Mouse (Mus musculus) CD4-positive, CD25-positive, alpha-beta regulatory T cell, adult 4 months (primary cell): ENCODE measurements around the gene Fam78b. TPM values are rescaled to one million over a fixed set of nuclear protein-coding genes. Genes with fewer than 3 reads are reported as not detected.

Experiments used
- ATAC-seq: one replicate; pipeline ENCODE4 v1.8.0; 2017
- polyA plus RNA-seq, 2 experiments: library from polyadenylated mRNA; unstranded; fragments of 100-300 nt; shearing (Covaris generic); gene quantifications; one replicate each; pipeline ENCODE4 v1.2.1; 2017

Fam78b gene
- polyA plus RNA-seq = under 1 TPM in 1 of 2 experiments, not detected in 1; 0.08 TPM

DNA sequence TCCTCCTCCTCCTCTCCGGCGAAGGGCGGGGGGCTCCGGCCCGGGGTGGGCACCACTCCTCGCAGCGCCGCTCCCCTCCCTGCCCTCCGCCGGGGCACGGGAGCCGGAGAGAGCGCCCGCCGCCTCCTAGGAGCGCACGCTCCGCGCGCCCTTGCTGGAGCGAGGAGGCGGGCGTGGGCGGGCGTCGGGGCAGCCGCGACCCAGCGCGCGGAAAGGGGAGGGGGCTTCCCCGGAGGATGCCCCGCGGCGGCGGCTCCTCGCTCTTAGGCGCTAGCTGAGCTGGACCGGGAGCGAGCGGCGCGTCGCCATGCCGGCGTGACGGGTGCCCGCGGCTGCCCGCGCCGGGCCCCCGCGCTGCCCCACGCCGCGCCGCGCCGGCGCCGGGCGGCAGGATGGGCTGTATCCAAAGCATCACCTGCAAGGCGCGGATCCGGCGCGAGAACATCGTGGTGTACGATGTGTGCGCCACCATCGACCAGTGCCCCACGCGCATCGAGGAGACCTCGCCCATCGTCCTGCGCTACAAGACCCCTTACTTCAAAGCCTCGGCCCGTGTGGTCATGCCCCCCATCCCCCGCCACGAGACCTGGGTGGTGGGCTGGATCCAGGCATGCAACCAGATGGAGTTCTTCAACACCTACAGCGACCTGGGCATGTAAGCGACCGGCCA, at the start of gene Fam78b:
Gene Fam78b (plus strand): TSS at position 244 of the 670 bp plus-strand sequence.
- ATAC-seq = no peak

DNA sequence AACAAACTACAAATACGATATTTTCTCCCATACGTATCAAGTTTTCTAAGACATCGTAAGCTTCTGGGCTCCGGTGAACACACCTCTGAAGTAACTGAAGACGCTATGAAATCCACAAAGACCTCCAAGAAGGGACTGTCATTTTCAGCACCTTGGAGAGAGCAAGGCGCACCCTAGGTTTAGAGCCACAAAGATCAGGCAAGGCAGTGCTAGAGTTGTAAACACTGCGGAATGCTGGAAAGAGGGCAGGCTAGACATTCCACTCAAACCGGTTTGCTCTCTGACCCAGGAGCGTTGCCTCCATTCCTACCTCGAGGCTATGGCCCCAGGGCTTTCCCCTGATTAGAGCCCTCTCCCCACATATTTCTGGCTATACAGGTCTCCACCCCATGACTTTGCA, 36.7 kb upstream of the Fam78b start:
- no peak for ATAC-seq

DNA sequence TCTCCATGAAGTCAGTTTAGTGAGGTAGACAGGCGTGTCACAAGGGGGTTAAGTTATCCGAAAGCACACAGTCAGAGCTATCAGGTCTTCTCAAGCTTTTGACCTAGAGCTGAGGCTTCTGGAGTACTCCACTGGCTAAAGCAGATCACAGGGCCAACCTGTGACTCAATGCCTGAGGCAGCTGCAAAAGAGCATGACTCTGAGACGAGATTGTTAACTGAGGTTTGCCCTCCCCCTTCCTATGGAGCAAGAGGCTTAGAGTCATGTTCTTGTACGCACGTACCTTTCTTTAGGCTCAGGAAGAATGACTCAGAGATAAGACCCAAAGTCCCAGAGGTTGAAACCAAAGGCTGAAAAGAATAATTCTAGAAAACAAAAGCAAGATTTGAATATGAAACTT, 32.9 kb upstream of the Fam78b start:
- no peak for ATAC-seq

DNA sequence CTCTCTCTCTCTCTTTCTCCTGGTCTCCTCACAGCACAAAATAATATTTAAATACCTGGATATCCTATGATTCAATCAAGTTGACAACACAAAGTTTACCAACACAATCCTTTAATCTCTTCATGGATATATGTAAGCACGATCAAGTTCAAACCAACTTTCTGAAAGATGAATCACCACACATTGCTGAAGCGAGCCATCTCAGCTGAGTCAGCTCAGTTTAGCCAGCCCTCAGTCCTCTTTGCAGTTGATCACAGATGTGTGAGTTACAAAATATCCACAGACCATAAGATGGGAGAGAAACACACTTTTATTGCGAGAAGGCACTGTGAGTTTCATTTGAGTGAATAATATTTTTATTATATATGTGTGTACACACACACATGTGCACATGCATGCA, 27.5 kb upstream of the Fam78b start:
- no peak for ATAC-seq

DNA sequence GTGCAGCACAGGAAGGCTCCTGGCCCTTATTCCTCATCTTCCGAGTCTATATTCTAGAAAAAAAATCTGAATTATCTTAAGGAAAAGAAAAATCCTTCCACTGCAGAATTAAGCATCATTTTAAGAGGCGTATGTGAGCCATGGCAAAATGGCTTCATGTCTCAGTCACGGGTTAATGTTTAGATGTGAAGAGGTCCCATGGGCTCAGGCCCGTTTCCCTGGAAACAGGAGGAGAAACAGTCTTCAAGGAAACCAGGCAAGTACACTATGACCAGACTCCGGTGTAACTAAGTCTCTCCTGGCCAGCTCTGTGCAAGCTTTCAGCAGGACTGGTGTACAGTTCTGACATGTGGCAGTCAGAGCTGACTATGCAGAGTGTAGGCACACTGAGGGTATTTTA, 22.6 kb upstream of the Fam78b start:
- ATAC-seq = no peak

DNA sequence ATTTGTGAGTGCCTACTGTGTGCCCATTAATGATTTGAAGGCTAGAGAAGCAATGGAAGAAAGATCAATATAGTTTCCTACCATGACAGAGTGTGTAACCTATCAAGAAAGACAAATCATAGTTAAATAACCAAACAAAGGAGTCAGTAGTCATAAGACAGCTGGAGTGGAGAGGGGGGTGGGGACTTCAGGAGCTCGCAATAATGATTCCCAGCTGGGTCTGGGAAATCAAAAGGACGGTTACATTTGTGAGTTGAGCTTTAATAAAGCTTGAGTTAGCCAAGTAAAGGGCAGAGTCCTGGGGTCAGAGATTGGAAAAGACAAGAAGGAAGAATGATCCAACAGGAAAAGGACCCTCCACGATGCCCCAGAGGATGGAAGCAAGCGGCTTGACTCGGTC, 7.0 kb upstream of the Fam78b start:
- no peak for ATAC-seq

DNA sequence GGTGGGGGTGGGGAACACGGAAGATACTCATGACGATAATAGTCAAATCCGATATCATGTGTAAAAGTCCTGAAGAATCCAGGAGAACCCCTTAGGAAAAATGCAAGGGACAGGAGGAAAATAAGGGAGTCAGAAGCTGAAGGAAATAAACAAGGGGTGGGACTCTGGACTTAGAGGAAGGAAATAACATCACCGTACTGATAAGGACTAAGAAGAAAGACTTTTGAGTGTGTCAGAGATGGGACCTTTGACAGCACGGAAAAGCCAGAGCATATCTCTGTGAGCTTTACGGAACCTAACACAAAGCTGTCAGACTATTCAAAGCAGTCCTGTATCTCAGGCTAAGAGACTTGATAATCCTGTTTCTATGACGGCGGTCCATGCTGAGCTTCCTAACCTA, 5.0 kb upstream of the Fam78b start:
- no peak for ATAC-seq

DNA sequence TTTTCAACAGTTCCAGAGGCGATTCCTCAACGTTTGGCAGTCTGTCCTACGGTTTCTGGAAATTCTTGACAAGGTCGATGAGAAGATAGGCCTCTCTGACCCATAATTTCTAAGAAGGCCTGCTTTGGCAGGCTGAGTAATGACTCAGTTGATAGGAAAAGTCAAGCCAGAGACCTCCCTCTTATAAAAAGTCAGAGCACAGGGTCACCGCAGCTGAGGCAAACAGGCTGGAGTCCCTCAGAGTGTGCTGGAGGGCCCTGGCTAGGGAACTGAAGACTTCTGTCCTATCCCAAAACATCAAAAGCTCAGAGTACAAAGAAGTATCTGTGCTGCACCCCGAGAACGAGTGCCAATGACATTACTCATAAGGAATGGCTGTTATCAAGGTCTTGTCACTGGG, 4.4 kb upstream of the Fam78b start:
- no peak for ATAC-seq

DNA sequence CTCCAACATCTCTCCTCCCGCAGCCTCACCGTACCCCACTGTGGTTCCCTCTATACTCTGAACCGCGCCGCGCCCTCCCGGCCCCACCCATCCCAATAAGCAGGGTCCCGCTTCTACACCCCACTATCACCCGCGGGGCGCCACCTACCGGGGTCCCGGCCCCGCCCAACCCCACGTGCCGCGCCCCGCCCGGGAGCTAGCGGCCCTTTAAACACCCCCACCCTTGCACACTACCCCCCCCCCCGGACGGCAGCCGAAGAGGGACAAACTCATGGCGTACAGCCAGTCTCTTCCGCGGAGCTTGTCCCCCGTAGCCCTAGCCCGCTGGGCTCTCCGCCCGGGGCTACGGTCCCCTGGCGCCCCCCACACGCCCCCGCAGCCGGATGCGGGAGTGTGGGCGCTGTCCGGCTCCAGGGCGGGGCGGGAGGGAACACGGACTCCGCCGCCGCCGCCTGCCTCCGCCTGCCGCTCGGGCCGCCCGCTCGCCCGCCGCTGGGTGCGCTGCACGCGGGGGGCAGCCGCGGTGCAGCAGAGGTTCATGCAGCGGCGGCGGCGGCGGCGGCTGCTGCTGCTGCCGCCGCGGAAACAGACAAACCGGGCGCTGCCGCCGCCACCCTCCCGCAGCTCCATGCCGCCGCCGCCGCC, 566 bp upstream of the Fam78b start:
- no peak for ATAC-seq

DNA sequence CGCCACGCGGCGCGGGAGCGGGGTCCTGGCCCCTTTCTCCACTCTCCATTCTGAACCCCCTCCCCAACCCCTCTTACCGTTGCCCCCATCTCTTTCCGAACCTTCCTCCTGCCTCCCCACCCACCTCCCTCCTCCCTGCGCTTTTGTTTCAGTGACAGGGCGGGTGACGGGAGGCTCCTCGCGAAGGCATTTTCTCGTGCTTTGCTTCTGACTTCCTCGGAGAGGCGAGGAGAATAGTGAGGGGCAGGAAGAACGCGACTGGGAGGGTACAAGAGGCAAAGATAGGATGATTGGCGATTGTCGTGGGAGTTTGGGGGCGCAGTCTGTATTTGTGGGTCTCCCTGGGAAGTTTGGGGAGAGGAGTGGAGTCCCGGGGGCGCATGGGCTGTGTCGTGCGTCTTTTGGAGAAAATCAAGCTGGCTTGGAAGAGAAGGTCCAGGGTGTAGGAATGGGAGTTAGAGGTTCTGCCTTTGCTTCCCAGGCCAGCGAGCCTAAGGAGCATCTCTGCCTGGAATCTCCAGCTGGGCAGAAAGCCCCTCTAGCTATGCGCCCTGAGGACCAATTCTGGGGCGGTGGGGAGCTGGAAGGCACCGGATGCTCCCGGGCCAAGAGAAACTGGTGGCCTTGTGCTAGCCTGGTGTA, 748 bp downstream of the Fam78b start:
- no peak for ATAC-seq

DNA sequence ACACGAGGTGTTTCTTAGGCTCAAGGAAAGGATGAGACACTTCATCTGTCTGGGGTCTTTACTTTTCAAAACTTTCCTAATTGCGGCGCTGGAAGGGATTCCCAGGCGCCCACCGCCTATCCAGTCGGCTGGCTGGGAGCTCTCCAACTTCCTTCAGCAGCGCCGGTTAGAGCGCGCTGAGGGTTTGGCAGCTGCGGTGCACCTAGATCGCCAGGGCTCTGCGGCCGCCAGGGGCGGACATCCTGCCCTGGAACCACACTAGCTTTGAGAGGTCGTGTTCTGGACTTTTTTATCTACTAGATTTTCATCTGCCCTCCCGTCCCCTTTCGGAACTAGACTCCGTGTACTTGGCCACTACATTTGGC, 1.3 kb downstream of the Fam78b start:
- ATAC-seq = no peak

DNA sequence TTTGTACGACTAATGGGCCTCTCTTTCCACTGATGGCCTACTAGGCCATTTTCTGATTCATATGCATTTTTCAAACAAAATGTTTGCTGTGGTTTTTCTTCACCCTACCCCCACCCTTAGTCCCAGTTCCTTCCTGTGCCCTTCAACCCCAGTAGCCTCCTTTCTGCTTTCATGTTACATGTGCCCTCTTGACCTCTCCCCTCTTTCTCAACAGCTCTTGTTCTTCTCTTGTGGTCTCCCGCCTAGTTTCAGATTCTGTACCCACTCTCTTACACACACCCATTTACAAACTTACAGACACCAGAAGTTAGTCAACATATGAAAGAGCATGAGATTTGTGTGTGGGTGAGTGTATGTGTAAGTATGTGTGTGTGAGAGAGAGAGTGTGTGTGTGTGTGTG, 3.4 kb downstream of the Fam78b start:
- ATAC-seq = no peak

DNA sequence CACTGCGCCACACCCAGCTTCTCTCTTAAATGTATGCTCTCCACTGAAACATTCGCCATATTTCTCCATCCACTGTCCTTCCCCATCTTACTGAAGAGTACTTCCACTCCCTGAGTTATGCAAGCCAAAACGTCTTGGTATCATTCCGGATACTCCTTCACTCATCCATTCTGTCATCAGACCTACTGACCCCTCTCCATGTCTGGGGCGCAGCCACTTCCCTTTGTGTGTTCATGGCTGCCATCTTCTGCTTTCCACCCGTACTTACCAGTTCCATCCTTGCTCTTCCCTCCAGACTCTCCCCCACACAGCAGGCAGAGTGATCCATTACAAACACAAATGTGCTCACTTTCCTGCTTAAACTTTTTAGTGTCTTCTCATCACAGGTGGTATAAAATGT, 6.1 kb downstream of the Fam78b start:
- no peak for ATAC-seq

DNA sequence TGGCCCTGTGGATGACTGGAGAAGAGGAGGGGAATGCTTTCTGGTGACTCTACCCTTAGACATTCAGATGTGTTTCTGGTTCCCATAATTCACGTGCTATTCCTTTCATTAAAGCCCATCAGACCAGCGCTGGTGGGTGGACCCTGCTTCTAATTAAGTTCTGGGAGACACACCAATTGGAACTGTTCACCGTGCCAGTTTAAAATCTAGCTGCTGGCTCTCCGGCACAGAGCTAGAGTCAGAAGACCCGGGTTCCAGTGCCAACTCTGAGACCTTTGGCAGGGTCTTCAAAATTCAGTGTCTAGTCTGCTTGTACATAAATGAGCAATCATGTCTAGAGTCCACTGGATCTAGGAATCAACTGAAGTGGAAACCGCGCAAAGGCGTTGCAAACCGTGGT, 9.0 kb downstream of the Fam78b start:
- ATAC-seq = no peak

DNA sequence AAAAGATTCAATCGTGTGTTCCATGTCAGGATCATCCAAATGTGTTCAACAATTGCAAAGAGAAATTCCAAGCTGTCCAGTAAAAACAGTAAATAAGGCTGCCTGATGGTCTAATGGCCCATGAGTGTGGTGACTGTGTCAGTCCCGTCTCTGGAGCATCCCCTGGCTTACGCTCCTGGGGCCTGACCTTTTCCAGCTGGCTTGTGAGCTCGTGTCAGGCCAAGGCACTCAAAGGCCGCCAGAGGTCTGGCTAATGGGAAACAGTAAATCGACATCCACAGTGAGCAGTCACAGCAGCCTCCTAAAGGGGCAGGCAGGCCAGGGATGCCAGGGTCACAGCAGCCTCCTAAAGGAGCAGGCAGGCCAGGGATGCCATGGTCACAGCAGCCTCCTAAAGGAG, 10.1 kb downstream of the Fam78b start:
- no peak for ATAC-seq

DNA sequence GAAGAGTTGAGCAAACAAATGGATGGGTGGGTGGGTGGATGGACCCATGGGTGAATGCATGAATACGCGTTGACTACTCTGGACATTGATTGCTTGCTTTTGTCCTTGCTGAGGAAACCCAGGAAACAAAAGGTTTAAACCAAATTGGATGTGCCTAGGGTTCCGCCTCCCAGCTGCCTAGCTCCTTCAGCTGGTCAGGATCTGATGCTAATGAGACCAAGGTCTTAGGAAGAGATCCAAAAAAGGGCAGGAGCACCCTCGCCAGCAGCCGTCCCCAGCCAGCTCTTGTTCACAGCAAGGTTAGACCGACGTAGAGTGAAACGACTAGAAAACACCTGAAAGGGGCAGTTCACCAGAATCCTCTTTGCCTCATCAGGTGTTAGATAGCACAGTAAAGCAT, 11.4 kb downstream of the Fam78b start:
- ATAC-seq = no peak

DNA sequence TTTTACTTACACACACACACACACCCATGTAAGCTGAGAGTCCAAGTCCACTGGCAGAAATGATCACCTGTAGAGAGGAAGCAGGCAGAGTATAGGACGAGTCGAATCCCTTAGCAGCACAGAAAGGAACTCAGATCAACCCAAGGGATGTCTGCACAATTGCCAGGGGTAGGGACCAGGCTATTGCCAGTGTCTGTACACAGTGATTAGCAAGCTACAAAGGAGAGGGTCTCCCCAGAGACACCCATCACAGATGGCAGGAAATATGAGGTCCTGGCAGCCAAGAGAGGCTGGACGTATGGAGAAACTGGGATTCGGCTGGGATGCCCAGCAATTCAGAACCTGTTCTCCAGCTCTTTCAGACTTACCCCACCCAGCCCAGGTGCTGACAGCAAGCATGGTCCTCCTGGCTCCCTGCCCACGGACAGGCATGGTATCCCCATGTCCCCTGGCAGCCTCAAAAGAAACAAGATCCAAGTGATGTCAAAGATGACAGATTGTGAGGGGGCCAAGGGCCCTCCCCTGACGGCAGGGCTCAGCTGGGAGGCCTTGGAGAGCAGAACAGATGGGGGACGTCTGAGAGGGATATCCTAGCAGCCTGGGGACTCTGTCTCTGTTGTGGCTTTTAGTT, 12.1 kb downstream of the Fam78b start:
- no peak for ATAC-seq

DNA sequence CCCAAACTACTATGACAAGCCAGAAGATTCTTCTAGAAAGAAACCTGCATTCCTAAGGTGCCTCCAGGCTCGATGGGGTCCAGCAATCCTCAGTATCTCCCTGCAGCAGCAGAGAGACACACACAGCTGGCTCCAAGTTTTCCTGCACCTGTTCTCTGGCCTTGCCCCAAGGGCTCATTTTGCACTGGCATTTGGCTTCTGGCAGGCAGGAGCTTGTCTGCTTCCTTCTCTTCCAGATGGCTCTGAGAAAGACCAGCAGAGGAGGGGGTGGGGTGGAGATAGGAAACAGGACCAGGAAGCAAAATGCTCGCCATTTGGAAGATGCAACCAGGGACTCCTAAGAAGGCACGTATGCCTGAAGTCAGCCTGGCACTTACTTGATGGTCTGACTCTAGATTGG, 15.1 kb downstream of the Fam78b start:
- ATAC-seq = no peak

DNA sequence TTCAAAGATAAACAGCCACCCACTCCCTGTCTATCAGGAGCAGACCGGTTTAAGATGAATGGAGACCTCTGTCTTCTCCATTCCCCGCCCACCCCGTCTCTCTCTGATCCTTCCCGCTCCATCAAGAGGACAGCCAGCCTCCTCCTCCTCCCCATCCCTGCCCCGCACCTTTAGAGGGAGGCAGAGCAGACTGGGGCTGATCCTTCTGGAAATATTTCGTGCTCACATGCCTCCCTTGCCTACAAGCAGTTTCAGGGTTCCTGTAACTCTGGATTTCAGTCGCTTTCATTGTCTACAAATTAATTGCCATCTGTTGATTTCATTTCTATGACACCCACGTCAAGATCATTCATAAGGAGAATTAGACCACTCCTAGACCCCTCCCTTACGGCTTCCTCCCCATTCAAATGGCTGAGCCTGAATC, 20.8 kb downstream of the Fam78b start:
- no peak for ATAC-seq

DNA sequence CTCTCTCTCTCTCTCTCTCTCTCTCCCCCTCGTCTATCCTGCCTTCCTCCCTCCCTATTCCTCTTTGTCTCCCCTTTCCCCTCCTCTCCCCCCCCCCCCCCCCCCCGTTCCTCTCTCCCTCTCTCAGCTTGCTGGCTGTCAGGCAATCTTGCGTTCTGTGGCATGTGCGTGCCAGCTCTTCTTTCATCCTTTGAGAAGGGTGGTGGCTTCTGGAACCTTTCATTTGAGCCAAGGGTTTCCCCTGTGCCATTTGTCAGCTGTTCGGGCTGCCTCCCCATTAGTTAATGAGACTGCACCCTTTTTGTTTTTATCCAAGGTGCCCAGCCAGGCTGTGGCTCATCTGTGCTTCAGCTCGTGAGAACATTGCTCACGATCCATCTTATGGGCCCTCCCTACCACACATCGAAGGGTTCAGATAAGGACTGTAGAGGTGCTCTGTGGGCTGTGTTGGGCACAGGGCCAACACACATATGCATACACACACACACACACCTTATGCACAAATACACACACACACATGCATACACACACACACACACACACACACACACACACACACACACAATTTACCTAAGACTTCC, 21.4 kb downstream of the Fam78b start:
- no peak for ATAC-seq

DNA sequence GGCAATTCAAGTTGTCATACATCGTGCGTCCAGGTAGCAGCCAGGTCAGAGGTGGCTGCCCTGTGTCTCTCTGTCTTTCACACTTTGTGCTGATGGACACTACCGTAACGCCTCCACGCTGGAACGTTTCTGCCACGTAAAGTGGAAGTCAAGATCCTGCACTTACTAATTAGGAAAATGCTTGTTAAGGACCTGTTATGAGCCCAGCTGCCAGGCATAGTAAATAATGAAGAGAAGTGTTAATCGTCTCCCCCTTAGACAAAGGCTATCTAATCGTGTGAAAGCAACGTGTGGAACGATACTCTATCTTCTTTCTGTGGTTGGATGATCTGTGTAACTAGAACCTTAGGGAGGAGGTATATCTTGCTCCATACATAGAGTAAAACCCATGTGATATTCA, 22.6 kb downstream of the Fam78b start:
- ATAC-seq = no peak

DNA sequence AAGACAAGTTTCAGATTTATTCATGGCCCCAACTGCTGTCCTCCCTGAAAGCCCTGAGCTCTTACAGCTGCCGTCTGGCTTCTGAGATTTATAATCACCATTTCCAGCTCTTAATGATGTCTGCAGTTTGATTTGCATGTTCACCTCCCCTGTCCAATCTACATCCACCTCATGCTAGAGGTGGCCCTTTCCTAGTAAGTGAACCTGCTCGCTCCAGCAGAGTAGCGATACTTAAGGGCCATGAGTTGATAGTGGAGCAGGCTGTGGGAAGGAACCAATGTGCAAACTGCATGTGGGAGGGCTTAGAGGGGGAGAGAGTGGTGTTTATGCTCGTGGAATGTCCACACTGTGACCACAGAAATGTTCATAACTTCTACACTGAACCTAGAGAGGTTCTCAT, 23.7 kb downstream of the Fam78b start:
- ATAC-seq = no peak

DNA sequence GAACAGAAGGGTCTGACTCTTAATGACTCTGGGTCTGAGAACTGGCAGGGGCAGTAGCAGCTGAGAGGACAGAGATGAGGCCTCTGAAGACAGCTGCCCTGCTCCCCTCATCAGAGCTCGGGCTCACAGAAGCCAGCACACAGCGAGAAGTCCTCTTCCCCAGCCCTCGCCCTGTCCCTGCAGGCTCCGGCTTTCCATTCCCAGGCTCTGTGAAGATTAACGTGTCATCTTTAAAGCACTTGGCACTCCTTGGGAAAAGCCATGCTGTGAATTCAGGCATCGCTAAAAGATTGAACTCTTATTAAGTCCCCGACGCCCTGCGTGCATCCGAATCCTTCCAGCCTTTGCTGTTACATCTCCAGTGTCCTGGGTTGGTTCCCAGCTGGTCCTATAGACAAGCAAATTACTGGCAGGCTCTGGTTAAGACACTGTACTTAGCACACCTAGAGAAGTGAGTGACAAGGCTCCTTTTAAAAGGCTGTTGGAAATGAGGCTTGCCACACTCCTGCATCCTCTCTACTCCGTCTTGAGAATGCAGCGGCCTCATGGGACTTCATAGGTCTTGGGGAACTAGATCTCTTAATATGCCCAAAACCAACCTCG, 30.9 kb downstream of the Fam78b start:
- ATAC-seq = no peak
